In the genomic region with DNA sequence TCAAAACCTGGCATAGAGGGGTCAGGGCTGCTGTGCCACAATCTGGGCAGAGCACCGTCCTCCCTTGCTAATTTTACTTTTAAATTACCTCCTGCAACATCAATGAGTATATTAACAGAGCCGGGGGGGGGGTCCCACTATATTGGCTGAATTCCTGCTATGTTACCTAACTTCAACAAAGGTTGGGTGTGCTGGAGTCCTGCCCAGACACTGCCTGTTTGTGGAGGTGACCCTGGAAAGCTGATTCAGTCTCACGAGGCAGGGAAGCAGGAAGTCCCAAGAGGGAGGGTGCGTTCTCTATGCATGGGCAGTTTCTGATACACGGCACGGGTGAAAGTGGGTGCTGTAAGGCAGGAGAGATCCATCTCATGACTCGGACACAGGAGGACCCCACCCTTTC, we compare ENCODE assay signal across 18 mouse cellular contexts.
DNase-seq lines count a peak whose midpoint lies in the region; ATAC-seq and TF ChIP-seq lines count a peak whose summit lies in the region.
"Had no signal": no experiment of that assay in that cellular context is flagged by ENCODE, and none has a peak within 500 bp of the region (broad histone marks: within the 10 kb centered on the region; RNA-seq: fewer than 3 reads in every experiment).

No protein-coding gene starts in this region.

- no peaks in the 10 kb centered on the region for H3K4me1 ChIP-seq in lung, postnatal 0 days (ENCODE audit: insufficient read depth, low read depth, low read length)
- H3K4me1 ChIP-seq in kidney, postnatal 0 days (replicated peaks; ENCODE audit: insufficient read depth, low read length), result no peaks in the 10 kb centered on the region
- H3K4me1 ChIP-seq in midbrain, embryonic 16.5 days (ENCODE audit: control insufficient read depth, insufficient read depth, low read length), result no peaks in the 10 kb centered on the region
- H3K4me1 ChIP-seq: embryonic facial prominence, embryonic 10.5 days; hindbrain, embryonic 12.5 days; megakaryocyte, embryonic 14.5 days had no signal

- TF ChIP-seq CTCF in lung, postnatal 0 days (IDR thresholded peaks at IDR 0.05), result no peak
- TF ChIP-seq CTCF in kidney, postnatal 0 days (IDR thresholded peaks at IDR 0.05; ENCODE audit: low read depth), result no peak

- ATAC-seq in lung, postnatal 0 days, result 0 out of 2 replicates have a peak, but pooled peaks have one; percentile 23
- ATAC-seq in kidney, postnatal 0 days (replicated peaks; ENCODE audit: low FRiP score, low read depth), result peak; percentile 48; the same call in 1 of the 2 replicates
- no peak for ATAC-seq in midbrain, embryonic 16.5 days
- ATAC-seq: liver, postnatal 0 days had no signal

- DNase-seq in adrenal gland, postnatal 14 days, result peak; percentile 62
- no peak for DNase-seq in adrenal gland, postnatal 25 days
- peak; percentile 46 for DNase-seq in lung, postnatal 0 days (ENCODE audit: low spot score)
- no peak for DNase-seq in lung, adult 18-20 months
- DNase-seq in kidney, postnatal 0 days (ENCODE audit: low spot score), result peak; percentile 34
- DNase-seq in gastrocnemius, postnatal 10 days, result no peak
- DNase-seq: cerebellum, adult 8-10 months; left cerebral cortex, postnatal 4 days; liver, postnatal 0 days; midbrain, embryonic 14.5 days; thymus, adult 18-20 months; thymus, postnatal 4 days had no signal

- no peak for TF ChIP-seq EP300 in lung, postnatal 0 days (IDR thresholded peaks at IDR 0.05)

- H3K9me3 ChIP-seq in lung, postnatal 0 days (ENCODE audit: low read length), result no peaks in the 10 kb centered on the region
- H3K9me3 ChIP-seq in kidney, postnatal 0 days (replicated peaks; ENCODE audit: low read length), result no peaks in the 10 kb centered on the region
- no peaks in the 10 kb centered on the region for H3K9me3 ChIP-seq in midbrain, embryonic 16.5 days (replicated peaks; ENCODE audit: control insufficient read depth, low read length, poor library complexity, severe bottlenecking)
- H3K9me3 ChIP-seq: embryonic facial prominence, embryonic 10.5 days; hindbrain, embryonic 12.5 days; megakaryocyte, embryonic 14.5 days had no signal

- peaks cover 16% of the 10 kb centered on the region; the same call in 1 of the 2 replicates for H3K36me3 ChIP-seq in lung, postnatal 0 days (ENCODE audit: insufficient read depth, low read length)
- 0 out of 2 replicates have a peak, but pooled peaks cover 17% of the 10 kb centered on the region for H3K36me3 ChIP-seq in kidney, postnatal 0 days (ENCODE audit: insufficient read depth, low read length)
- no peaks in the 10 kb centered on the region for H3K36me3 ChIP-seq in midbrain, embryonic 16.5 days (ENCODE audit: control insufficient read depth, insufficient read depth, low read length)

- 45% methylated on average over 7 of the region's 7 CpGs for WGBS in lung, postnatal 0 days
- 53% methylated on average over 7 of the region's 7 CpGs for WGBS in kidney, postnatal 0 days
- 71% methylated on average over 7 of the region's 7 CpGs for WGBS in midbrain, embryonic 16.5 days

- no peak overlapping the region for H3K4me2 ChIP-seq in lung, postnatal 0 days (replicated peaks; ENCODE audit: low read depth, low read length)
- no peak overlapping the region for H3K4me2 ChIP-seq in kidney, postnatal 0 days (ENCODE audit: low read length)
- H3K4me2 ChIP-seq in midbrain, embryonic 16.5 days (ENCODE audit: low read length), result no peak overlapping the region
- H3K4me2 ChIP-seq: hindbrain, embryonic 12.5 days had no signal

- H3K27ac ChIP-seq in lung, postnatal 0 days (ENCODE audit: low read length), result no peak overlapping the region
- peak overlapping the region; percentile 51; the same call in 1 of the 2 replicates for H3K27ac ChIP-seq in kidney, postnatal 0 days
- H3K27ac ChIP-seq in midbrain, embryonic 16.5 days (ENCODE audit: low read length), result no peak overlapping the region
- H3K27ac ChIP-seq: embryonic facial prominence, embryonic 10.5 days; hindbrain, embryonic 12.5 days had no signal

- no peaks in the 10 kb centered on the region for H3K27me3 ChIP-seq in lung, postnatal 0 days (replicated peaks; ENCODE audit: insufficient read depth, low read length)
- no peaks in the 10 kb centered on the region for H3K27me3 ChIP-seq in kidney, postnatal 0 days (ENCODE audit: insufficient read depth, low read length)
- no peaks in the 10 kb centered on the region for H3K27me3 ChIP-seq in midbrain, embryonic 16.5 days (ENCODE audit: control insufficient read depth, insufficient read depth, low read depth, low read length)
- H3K27me3 ChIP-seq: CH12.LX; hindbrain, embryonic 12.5 days; megakaryocyte, embryonic 14.5 days had no signal

- H3K4me3 ChIP-seq in lung, postnatal 0 days (ENCODE audit: low read depth, low read length), result no peak overlapping the region
- H3K4me3 ChIP-seq in kidney, postnatal 0 days (replicated peaks; ENCODE audit: low read depth, low read length), result no peak overlapping the region
- no peak overlapping the region for H3K4me3 ChIP-seq in midbrain, embryonic 16.5 days (ENCODE audit: low read depth, low read length)
- H3K4me3 ChIP-seq: embryonic facial prominence, embryonic 10.5 days; hindbrain, embryonic 12.5 days; megakaryocyte, embryonic 14.5 days; myocyte had no signal

- no peak overlapping the region for H3K9ac ChIP-seq in lung, postnatal 0 days (replicated peaks; ENCODE audit: low read depth)
- no peak overlapping the region for H3K9ac ChIP-seq in kidney, postnatal 0 days (ENCODE audit: low read depth, low read length)
- no peak overlapping the region for H3K9ac ChIP-seq in midbrain, embryonic 16.5 days (ENCODE audit: low read depth, low read length)
- H3K9ac ChIP-seq: hindbrain, embryonic 12.5 days; liver, postnatal 0 days had no signal

Comparison
In these comparisons a context has a peak if more than half of its experiments do, and no peak if none do; other contexts are left out.
1. DNase-seq: peak in adrenal gland, postnatal 14 days (single experiment), lung, postnatal 0 days (single experiment) and kidney, postnatal 0 days (single experiment); none in adrenal gland, postnatal 25 days (single experiment), lung, adult 18-20 months (0 of 2) and gastrocnemius, postnatal 10 days (single experiment).